Mouse (Mus musculus): ENCODE data around the gene Rasal3. TPM values are rescaled to one million over a fixed set of nuclear protein-coding genes. Genes with fewer than 3 reads are reported as not detected.

The Rasal3 gene
- polyA plus RNA-seq, 1 experiment from 2014 or later, result 3.6 TPM

DNA sequence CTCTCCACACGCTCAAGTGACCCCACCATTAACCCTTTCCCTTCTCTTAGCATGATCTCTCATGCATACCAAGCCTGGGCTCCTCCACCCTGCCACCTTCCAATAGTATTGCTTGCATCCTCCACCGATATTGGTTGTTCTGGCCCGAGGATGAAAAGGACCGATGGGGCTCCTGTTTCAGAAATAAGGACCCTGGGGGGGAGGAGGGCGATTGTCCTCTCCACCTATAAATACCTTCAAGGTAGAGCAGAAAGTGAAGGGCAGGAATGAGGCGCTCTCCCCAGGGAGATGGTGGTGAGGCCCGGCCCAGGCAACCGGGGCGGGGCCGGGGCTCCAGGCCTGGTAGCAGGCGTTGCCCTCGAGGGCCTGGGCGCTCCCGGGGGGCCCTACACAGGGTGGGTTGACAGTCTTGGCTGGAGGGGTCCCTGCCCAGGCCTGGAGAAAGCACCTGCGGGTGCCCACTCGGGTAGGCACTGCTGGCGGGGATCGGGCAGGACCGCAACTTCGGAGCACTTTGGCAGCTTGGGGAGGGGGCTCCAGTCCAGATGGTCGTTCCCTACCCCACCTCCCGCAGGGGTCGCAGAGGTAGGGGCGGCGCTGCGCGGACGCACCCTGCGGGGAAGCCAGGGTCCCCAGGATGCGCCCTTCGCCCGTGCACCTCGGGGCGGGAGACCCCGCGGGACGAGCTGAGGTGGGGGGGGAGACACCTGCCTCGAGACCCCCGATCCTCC is 14.8 kb downstream of the Rasal3 start:
- Histone ChIP-seq H3K36me3 (no peaks in the 10 kb centered on the region), H3K27ac (peak overlapping the region; percentile 81), H3K9ac (peak overlapping the region; percentile 81), H3K4me3 (replicated peaks) (peak overlapping the region; percentile 79), H3K4me2 (peak overlapping the region; percentile 100), H3K27me3 (peaks cover 17% of the 10 kb centered on the region), H3K4me1 (replicated peaks) (peaks cover 43% of the 10 kb centered on the region), H3K9me3 (replicated peaks) (no peaks in the 10 kb centered on the region)
- peak; percentile 53 for DNase-seq
- 2% methylated on average over 39 of the region's 39 CpGs for WGBS (ENCODE audit: insufficient replicate concordance)
- ATAC-seq (ENCODE audit: low read depth), result peak; percentile 69

DNA sequence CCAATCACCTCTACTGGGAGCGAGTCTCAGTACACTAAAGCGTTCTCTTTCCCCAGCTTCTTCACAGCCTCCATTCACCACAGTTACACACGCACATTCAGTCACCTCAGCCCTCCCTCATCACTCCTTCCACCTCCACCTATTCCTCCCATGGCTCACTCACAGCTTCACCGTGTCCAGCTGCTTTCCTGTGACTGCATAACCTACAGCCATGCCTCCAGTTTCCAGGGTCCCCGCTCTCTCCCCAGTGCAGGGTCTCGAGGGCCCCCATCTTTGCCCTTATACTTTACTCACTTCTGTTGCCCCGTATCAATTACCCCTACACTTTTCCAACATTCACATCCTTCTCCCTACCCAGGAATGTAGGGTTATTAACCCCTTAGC is 15.4 kb downstream of the Rasal3 start:
- peak overlapping the region; percentile 100 for H3K4me2 ChIP-seq
- DNase-seq (no peak), ATAC-seq (ENCODE audit: low read depth) (no peak)
- peak overlapping the region; percentile 81 for H3K27ac ChIP-seq
- H3K4me3 ChIP-seq (replicated peaks), result peak overlapping the region; percentile 79
- H3K27me3 ChIP-seq, result peaks cover 15% of the 10 kb centered on the region
- peak overlapping the region; percentile 81; the same call in 1 of the 2 replicates for H3K9ac ChIP-seq
- WGBS (ENCODE audit: insufficient replicate concordance), result 62% methylated on average over 7 of the region's 7 CpGs
- peaks cover 40% of the 10 kb centered on the region for H3K4me1 ChIP-seq (replicated peaks)
- H3K36me3 ChIP-seq, result no peaks in the 10 kb centered on the region
- no peaks in the 10 kb centered on the region for H3K9me3 ChIP-seq (replicated peaks)

DNA sequence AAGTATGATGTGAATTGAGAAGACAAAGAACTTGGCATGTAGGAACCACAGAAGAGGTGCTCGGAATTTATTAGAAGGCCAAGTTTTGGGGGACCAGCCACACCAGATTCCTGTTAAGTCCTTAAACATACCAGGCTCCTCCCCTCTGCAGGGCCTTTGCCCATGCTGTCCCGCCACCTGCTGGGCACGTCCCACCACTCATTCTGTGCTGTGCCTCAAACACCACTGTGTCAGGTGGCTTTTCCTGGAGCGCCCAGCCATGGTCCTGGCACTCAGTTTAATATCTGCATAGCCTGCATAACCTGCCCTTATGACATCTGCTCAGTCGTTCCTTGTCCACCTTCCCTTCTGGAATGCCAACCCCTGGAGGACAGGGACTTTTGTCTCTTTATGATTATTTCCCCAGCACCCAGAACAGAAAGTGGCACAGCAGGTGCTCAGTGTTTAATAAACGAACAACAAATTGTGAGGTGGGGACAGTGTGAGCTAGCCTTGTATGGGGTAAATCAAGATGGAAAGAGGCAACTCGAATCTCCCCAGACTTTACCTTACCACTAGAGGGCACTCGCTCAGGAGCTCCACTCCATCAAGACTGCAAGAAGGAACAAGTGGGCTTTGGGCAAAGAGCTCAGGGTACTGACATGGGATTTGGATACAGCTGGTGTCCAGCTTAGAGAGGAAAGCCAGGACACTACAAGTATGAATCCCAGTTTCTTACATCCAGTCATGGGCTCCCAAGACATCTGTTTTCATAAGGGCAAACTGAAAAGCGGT is 16.5 kb downstream of the Rasal3 start:
- H3K4me3 ChIP-seq (replicated peaks), result no peak overlapping the region
- H3K36me3 ChIP-seq, result peaks cover 4% of the 10 kb centered on the region; the same call in 1 of the 2 replicates
- H3K27me3 ChIP-seq, result 0 out of 2 replicates have a peak, but pooled peaks cover 8% of the 10 kb centered on the region
- 51% methylated on average over 9 of the region's 9 CpGs for WGBS (ENCODE audit: insufficient replicate concordance)
- no peak for ATAC-seq (ENCODE audit: low read depth)
- no peak overlapping the region for H3K4me2 ChIP-seq
- H3K4me1 ChIP-seq (replicated peaks), result peaks cover 35% of the 10 kb centered on the region
- 0 out of 2 replicates have a peak overlapping the region, but pooled peaks have one; percentile 81 for H3K27ac ChIP-seq
- no peaks in the 10 kb centered on the region for H3K9me3 ChIP-seq (replicated peaks)
- DNase-seq, result peak; percentile 39
- no peak overlapping the region for H3K9ac ChIP-seq

DNA sequence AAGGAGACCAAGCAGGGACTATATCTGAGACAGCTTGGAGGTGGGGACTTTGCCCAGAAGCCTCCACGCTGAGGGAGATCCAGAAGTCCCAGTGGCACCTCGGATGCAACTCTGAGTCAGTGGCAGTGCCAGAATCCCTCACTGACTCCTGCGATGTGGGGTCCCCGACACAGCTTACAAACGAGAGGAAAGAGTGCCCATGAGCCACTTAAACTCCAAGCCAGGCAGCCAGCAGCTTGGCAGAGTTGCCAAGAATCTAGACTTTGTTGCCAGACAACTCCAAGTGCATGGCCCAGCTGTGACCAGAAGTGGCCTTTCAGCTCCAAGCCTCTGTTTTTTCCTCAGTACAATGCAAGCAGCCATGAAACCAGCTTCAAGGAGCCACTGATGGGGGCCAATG is 19.7 kb downstream of the Rasal3 start:
- Histone ChIP-seq H3K9me3 (replicated peaks) (no peaks in the 10 kb centered on the region), H3K4me2 (no peak overlapping the region), H3K36me3 (peaks cover 6% of the 10 kb centered on the region; the same call in 1 of the 2 replicates), H3K9ac (no peak overlapping the region), H3K27ac (no peak overlapping the region), H3K4me1 (replicated peaks) (peaks cover 24% of the 10 kb centered on the region), H3K27me3 (no peaks in the 10 kb centered on the region), H3K4me3 (replicated peaks) (no peak overlapping the region)
- DNase-seq, result no peak
- WGBS (ENCODE audit: insufficient replicate concordance), result 71% methylated on average over 5 of the region's 5 CpGs
- ATAC-seq (ENCODE audit: low read depth), result no peak

DNA sequence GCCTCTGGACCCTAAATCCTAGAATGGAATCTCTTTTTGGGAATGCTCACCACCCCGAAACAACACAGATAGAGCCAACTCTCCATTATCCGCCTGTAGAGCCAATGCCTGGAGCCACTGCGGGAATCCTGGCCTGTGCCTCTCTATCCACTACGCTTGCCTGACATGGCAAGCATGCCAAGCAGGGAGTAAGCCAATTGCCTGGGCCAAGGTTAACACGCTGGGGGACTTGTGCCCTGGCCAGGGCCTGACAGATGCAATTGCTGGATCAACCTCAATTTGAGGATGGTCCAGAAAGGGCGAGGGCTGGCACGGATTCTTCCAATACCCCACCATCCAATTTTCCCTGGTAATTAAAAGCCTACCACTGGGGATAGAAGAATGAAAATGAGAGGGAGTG is 20.8 kb downstream of the Rasal3 start:
- no peak overlapping the region for H3K4me3 ChIP-seq (replicated peaks)
- WGBS (ENCODE audit: insufficient replicate concordance), result 73% methylated on average over 7 of the region's 7 CpGs
- peaks cover 19% of the 10 kb centered on the region for H3K4me1 ChIP-seq (replicated peaks)
- H3K27me3 ChIP-seq, result no peaks in the 10 kb centered on the region
- DNase-seq (no peak), ATAC-seq (ENCODE audit: low read depth) (no peak)
- H3K9me3 ChIP-seq (replicated peaks), result no peaks in the 10 kb centered on the region
- H3K9ac ChIP-seq, result no peak overlapping the region
- peaks cover 14% of the 10 kb centered on the region for H3K36me3 ChIP-seq
- H3K4me2 ChIP-seq, result no peak overlapping the region
- H3K27ac ChIP-seq, result no peak overlapping the region

DNA sequence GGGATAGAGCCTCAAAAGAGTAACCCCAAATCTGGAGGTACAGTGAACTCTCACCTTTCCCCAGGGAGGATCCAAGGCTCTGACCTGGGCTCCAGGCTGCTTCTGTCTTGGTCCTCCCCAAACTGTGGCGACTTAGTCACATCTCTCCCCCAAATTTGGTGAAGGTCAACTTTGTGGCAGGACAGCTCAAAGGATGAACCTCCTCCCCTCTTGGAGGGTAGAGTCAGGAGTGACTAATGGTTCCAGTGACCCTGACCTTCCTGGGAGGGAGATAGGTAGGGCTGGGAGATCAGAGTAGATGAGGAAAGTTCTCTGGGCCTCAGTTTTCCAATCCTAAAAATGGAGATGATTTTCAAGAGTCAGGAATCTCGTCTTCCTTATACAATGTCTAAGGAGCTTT is 24.6 kb downstream of the Rasal3 start:
- ATAC-seq (ENCODE audit: low read depth), result no peak
- Histone ChIP-seq H3K36me3 (peaks cover 27% of the 10 kb centered on the region), H3K9ac (no peak overlapping the region), H3K27me3 (no peaks in the 10 kb centered on the region), H3K9me3 (replicated peaks) (no peaks in the 10 kb centered on the region), H3K4me1 (replicated peaks) (peaks cover 20% of the 10 kb centered on the region), H3K27ac (no peak overlapping the region), H3K4me2 (no peak overlapping the region), H3K4me3 (replicated peaks) (no peak overlapping the region)
- no peak for DNase-seq
- 66% methylated on average over 2 of the region's 2 CpGs for WGBS (ENCODE audit: insufficient replicate concordance)

DNA sequence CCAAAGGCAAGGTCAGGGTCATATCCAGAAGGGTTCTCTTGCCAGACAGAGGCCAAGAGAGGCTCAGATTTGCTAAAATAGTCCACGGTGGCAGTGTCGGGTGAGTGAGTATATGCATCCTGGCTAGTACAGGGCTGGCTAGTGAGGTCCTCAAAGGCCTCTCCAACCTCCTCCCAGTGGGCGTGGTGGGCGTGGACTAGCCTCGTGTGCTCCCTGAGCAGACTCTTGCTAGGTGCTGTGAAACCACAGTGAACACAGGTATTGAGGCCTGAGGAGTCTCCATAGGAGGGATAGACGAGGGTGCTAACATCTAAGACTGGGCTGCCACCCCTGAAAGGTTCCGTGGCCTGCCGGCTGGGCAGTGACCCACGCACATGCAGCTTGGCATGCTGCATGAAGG is 26.2 kb downstream of the Rasal3 start:
- no peak for DNase-seq
- H3K4me3 ChIP-seq (replicated peaks), result no peak overlapping the region
- H3K27ac ChIP-seq, result peak overlapping the region; percentile 50; the same call in 1 of the 2 replicates
- WGBS (ENCODE audit: insufficient replicate concordance), result 56% methylated on average over 9 of the region's 9 CpGs
- no peaks in the 10 kb centered on the region for H3K27me3 ChIP-seq
- peaks cover 20% of the 10 kb centered on the region for H3K4me1 ChIP-seq (replicated peaks)
- peak overlapping the region; percentile 33 for H3K4me2 ChIP-seq
- H3K9ac ChIP-seq, result peak overlapping the region; percentile 39; the same call in 1 of the 2 replicates
- peaks cover 23% of the 10 kb centered on the region for H3K36me3 ChIP-seq
- ATAC-seq (ENCODE audit: low read depth), result peak; percentile 83
- no peaks in the 10 kb centered on the region for H3K9me3 ChIP-seq (replicated peaks)

DNA sequence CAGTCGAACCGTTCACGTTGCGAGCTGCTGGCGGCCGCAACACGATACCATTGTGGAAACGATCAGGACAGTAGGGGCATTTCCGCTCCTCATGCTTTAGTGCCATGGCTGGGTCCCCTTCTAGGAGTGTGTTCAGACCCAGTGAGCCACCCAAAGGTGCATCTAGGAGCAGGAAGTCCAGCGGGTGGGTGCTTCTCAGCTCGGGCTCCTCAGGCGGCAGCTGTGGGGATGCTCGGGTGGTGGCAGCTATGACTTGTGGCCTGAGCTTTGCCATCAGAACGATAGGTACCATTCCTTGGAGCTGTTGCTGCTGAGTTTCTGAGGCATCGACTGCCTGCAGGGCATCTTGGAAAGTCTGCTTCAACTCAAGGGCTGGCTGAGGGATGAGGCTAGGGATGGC is 26.9 kb downstream of the Rasal3 start:
- no peaks in the 10 kb centered on the region for H3K27me3 ChIP-seq
- no peak for ATAC-seq (ENCODE audit: low read depth)
- H3K4me2 ChIP-seq, result peak overlapping the region; percentile 33; the same call in 1 of the 2 replicates
- no peak overlapping the region for H3K4me3 ChIP-seq (replicated peaks)
- 82% methylated on average over 15 of the region's 15 CpGs for WGBS (ENCODE audit: insufficient replicate concordance)
- peak overlapping the region; percentile 50; the same call in 1 of the 2 replicates for H3K27ac ChIP-seq
- no peak for DNase-seq
- H3K9me3 ChIP-seq (replicated peaks), result no peaks in the 10 kb centered on the region
- H3K9ac ChIP-seq, result peak overlapping the region; percentile 39; the same call in 1 of the 2 replicates
- H3K4me1 ChIP-seq (replicated peaks), result peaks cover 20% of the 10 kb centered on the region
- peaks cover 23% of the 10 kb centered on the region for H3K36me3 ChIP-seq

DNA sequence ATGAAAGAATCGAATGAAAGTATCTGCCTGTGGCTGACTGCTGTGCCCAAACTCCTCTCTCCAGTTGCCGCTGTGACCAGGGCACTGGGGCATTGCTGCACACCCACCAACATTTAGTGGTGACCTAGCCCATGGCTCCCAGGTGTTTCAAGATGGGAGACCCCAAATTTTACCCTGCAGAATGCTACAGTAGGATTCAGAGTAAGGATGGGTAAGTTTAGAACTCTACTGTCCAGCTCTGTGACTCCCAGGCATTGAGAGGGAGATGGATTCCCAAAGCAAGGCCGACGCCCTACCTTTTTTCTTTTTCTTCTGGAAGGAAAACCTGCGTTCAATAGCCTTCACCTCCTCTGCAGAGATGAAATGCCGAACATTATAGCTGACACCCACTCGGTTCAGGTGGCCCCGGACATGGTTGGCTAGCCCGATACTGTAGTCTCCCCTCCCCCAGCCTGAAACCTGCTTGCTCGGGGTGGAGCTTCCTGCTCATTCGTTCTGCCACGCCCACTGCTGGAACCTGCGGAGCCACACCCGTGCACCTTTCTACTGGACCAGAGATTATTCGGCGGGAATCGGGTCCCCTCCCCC is 34.3 kb downstream of the Rasal3 start:
- 0 out of 2 replicates have a peak, but pooled peaks cover 11% of the 10 kb centered on the region for H3K36me3 ChIP-seq
- 15% methylated on average over 12 of the region's 17 CpGs for WGBS (ENCODE audit: insufficient replicate concordance)
- H3K9me3 ChIP-seq (replicated peaks), result no peaks in the 10 kb centered on the region
- ATAC-seq (ENCODE audit: low read depth) (peak; percentile 59), DNase-seq (no peak)
- H3K27ac ChIP-seq, result peak overlapping the region; percentile 66
- peak overlapping the region; percentile 61 for H3K4me3 ChIP-seq (replicated peaks)
- peak overlapping the region; percentile 70 for H3K9ac ChIP-seq
- peaks cover 48% of the 10 kb centered on the region for H3K4me1 ChIP-seq (replicated peaks)
- H3K4me2 ChIP-seq, result peak overlapping the region; percentile 73
- H3K27me3 ChIP-seq, result no peaks in the 10 kb centered on the region

DNA sequence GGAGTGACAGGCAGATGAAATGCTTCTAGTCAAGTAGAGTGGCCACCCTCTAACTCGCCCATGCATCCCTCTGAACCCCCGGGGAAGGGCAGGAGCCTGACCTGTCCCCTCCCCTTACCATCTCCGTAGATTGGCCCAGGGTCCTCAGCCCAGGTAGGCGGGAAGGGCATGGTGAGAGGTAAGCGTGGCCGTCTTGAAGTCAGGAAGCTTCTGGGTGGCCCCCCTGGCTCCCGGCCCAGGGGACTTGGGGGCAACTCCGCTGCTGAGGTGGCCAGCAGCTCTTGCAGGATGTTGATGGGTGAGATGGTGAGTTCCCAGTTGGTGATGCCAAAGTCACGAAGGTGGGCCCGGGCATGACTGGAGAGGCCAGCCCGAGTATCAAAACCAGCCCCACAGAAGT is 35.7 kb downstream of the Rasal3 start:
- ATAC-seq (ENCODE audit: low read depth), result no peak
- H3K4me2 ChIP-seq, result no peak overlapping the region

DNA sequence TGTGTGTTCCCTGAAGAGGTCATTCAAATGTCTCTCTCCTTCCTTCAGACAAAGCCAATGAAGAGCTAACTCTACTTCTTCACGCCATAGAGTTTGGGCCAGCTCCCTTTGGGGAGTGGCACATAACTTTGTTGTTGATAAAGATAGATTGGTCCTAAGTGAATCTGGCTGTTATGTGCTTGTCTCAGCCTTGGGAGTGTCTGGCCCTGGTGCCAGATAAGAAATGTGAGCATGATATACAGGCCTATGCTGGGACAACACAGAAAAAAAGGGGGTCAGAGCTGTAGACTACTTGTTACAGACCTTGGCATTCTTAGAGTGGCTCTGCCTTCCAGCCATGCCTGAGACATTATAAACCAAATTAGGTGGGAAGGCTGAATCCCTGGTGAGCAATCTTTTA is 38.1 kb downstream of the Rasal3 start:
- peak overlapping the region; percentile 97 for H3K4me3 ChIP-seq (replicated peaks)
- peaks cover 72% of the 10 kb centered on the region for H3K4me1 ChIP-seq (replicated peaks)
- no peaks in the 10 kb centered on the region for H3K27me3 ChIP-seq
- 0 out of 2 replicates have a peak overlapping the region, but pooled peaks have one; percentile 94 for H3K9ac ChIP-seq
- WGBS (ENCODE audit: insufficient replicate concordance), result 29% methylated on average over 1 of the region's 1 CpGs
- ATAC-seq (ENCODE audit: low read depth) (peak; percentile 73), DNase-seq (peak; percentile 37)
- H3K36me3 ChIP-seq, result peaks cover 32% of the 10 kb centered on the region
- peak overlapping the region; percentile 90 for H3K4me2 ChIP-seq
- peak overlapping the region; percentile 76 for H3K27ac ChIP-seq
- H3K9me3 ChIP-seq (replicated peaks), result no peaks in the 10 kb centered on the region

More for the DNA sequence above, 35.7 kb downstream of the Rasal3 start:
- peaks cover 59% of the 10 kb centered on the region for H3K4me1 ChIP-seq (replicated peaks)
- no peak for DNase-seq
- H3K27ac ChIP-seq, result no peak overlapping the region; the same call in 1 of the 2 replicates
- no peak overlapping the region for H3K4me3 ChIP-seq (replicated peaks)
- H3K9ac ChIP-seq, result no peak overlapping the region
- 88% methylated on average over 11 of the region's 11 CpGs for WGBS (ENCODE audit: insufficient replicate concordance)
- no peaks in the 10 kb centered on the region for H3K27me3 ChIP-seq
- 0 out of 2 replicates have a peak, but pooled peaks cover 11% of the 10 kb centered on the region for H3K36me3 ChIP-seq
- no peaks in the 10 kb centered on the region for H3K9me3 ChIP-seq (replicated peaks)

All from liver, embryonic 13.5 days (tissue).